Mouse (Mus musculus) lung, adult 2 months (tissue): ENCODE results near the gene Timp3.

Experiments
- CTCF ChIP-seq: fragments of 200-500 bp; IDR thresholded peaks from 2 replicates; pipeline ENCODE4 v1.5.1; 2011; ENCODE audit warnings: mild to moderate bottlenecking, low read length, control low read depth; ENCODE audit not compliant: insufficient read depth
- POLR2A ChIP-seq: fragments of 200-500 bp; IDR thresholded peaks from 2 replicates; pipeline ENCODE4 v1.6.1; 2011; ENCODE audit warnings: low read depth, mild to moderate bottlenecking, control low read depth, low read length, borderline replicate concordance; ENCODE audit errors: extremely low read depth

DNA sequence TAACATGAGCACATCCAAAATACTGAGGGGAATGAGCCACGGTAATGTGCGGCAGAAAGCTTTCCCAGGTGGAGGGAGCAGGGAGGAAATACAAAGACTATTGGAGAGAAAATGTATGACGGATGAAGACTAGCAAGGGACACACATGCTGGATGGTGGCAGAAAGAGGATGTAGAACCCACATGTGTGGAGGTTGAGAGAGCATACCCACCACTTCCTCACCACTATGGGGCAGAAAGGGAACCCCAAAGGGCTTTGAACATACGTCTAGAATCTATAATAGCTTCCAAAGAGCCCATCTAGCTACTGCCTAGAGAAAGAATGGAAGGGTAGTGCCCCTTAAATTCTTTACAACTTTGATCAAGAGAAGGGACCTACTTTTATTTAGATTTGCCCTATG is 85.5 kb downstream of the Timp3 start:
- TF ChIP-seq POLR2A (no peak), CTCF (no peak)
